Mouse (Mus musculus) ES-E14 (cell line): ENCODE measurements around the gene Agap1.

ENCODE experiments used
- HCFC1 ChIP-seq: IDR thresholded peaks from 2 replicates; pipeline ENCODE4 v1.6.1; 2012; ENCODE audit warnings: low read length, inconsistent platforms, borderline replicate concordance; ENCODE audit not compliant: insufficient read depth
- MAFK ChIP-seq: IDR thresholded peaks from 2 replicates; pipeline ENCODE4 v1.6.1; 2014; ENCODE audit warnings: mild to moderate bottlenecking, low read depth, low read length, inconsistent platforms; ENCODE audit not compliant: insufficient read depth
- ZC3H11A ChIP-seq: IDR thresholded peaks from 2 replicates; pipeline ENCODE4 v1.6.1; 2012; ENCODE audit warnings: low read depth, mild to moderate bottlenecking, inconsistent platforms, low read length, borderline replicate concordance

DNA sequence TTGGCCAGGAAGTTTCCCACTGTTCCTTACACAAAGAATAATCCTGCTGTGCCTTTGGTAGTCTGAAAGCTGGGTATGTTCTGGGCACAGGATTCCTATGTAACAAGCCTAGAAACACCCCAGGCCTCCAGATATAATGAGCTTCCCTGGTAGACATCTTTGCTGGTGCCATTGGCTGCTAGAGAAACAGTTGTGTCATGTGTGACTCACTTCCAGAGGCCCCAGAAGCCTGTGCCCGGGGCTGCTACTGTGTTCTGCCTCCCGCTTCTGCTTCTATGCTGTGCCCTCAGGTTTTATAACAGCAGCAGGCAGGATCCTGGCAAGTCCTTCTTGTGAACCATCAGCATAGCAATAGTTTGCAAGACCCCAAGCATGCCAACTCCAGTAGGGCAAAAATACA is 242.6 kb downstream of the Agap1 start:
- TF ChIP-seq MAFK: no peak
- TF ChIP-seq ZC3H11A: no peak
- no peak for TF ChIP-seq HCFC1
